Mouse (Mus musculus) liver, postnatal 0 days (tissue): ENCODE measurements around the gene Cic. TPM values are rescaled to one million over a fixed set of nuclear protein-coding genes. Genes with fewer than 3 reads are reported as not detected.

ENCODE experiments used
- ATAC-seq: fragments of 200-750 bp; cut with Nextera tagmentation; 2 replicates; pipeline ENCODE4 v1.8.0; 2017; ENCODE audit warnings: mild to moderate bottlenecking, moderate library complexity
- DNase-seq: peaks from one replicate; pipeline ENCODE4 v3.0.0-alpha.2; 2016
- H3K27ac ChIP-seq: fragments of 300-500 bp; sonication (generic); 2 replicates; pipeline ENCODE4 v1.5.1; 2014; ENCODE audit warnings: antibody characterized with exemption, moderate library complexity, mild to moderate bottlenecking, low read depth
- H3K27me3 ChIP-seq: fragments of 300-500 bp; sonication (generic); 2 replicates; pipeline ENCODE4 v1.6.1; 2014; ENCODE audit warnings: low read length, control low read depth, mixed read lengths; ENCODE audit not compliant: insufficient read depth
- H3K36me3 ChIP-seq: fragments of 300-500 bp; sonication (generic); replicated peaks from 2 replicates; pipeline ENCODE4 v1.6.1; 2014; ENCODE audit warnings: mild to moderate bottlenecking, control low read depth, low read length, moderate library complexity, mixed read lengths; ENCODE audit not compliant: insufficient read depth
- H3K4me1 ChIP-seq: fragments of 300-500 bp; sonication (generic); 2 replicates; pipeline ENCODE4 v1.6.1; 2014; ENCODE audit warnings: antibody characterized with exemption, mild to moderate bottlenecking, control low read depth; ENCODE audit not compliant: insufficient read depth
- H3K4me2 ChIP-seq: fragments of 300-500 bp; sonication (generic); 2 replicates; pipeline ENCODE4 v1.6.1; 2014; ENCODE audit warnings: low read depth, mild to moderate bottlenecking, low read length, moderate library complexity, mixed read lengths
- H3K4me3 ChIP-seq: fragments of 300-500 bp; sonication (generic); 2 replicates; pipeline ENCODE4 v1.5.1; 2014; ENCODE audit warnings: low read depth, low read length
- H3K9ac ChIP-seq: fragments of 300-500 bp; sonication (generic); replicated peaks from 2 replicates; pipeline ENCODE4 v1.6.1; 2014; ENCODE audit warnings: mild to moderate bottlenecking, moderate library complexity
- H3K9me3 ChIP-seq: fragments of 300-500 bp; sonication (generic); 2 replicates; pipeline ENCODE4 v1.6.1; 2016; ENCODE audit warnings: mild to moderate bottlenecking, control low read depth, low read length, mixed read lengths
- CTCF ChIP-seq: sonication (generic); IDR thresholded peaks from 2 replicates; pipeline ENCODE4 v1.5.1; 2016; ENCODE audit warnings: antibody characterized with exemption, low read depth
- EP300 ChIP-seq: IDR thresholded peaks from 2 replicates; pipeline ENCODE4 v1.6.1; 2016; ENCODE audit warnings: antibody characterized with exemption, low read depth, mild to moderate bottlenecking
- WGBS: fragments of 180-500 bp; shearing (Covaris S2); extraction: QIAGEN DNeasy Blood & Tissue Kit; methylation state at CpG from one replicate; pipeline ENCODE4 v1.1.7; 2014; ENCODE audit not compliant: insufficient replicate concordance; 5-methylcytosine and 5-hydroxymethylcytosine counted together
- polyA plus RNA-seq: library from polyadenylated mRNA; unstranded; fragments of >200 nt; fragmentation: Nextera tagmentation; extraction: Ambion mirVana; gene quantifications from 2 replicates; pipeline ENCODE4 v1.2.1, GENCODE M21; 2015

Gene Cic
- polyA plus RNA-seq, 1 experiment from 2014 or later, result 8.9 TPM

DNA sequence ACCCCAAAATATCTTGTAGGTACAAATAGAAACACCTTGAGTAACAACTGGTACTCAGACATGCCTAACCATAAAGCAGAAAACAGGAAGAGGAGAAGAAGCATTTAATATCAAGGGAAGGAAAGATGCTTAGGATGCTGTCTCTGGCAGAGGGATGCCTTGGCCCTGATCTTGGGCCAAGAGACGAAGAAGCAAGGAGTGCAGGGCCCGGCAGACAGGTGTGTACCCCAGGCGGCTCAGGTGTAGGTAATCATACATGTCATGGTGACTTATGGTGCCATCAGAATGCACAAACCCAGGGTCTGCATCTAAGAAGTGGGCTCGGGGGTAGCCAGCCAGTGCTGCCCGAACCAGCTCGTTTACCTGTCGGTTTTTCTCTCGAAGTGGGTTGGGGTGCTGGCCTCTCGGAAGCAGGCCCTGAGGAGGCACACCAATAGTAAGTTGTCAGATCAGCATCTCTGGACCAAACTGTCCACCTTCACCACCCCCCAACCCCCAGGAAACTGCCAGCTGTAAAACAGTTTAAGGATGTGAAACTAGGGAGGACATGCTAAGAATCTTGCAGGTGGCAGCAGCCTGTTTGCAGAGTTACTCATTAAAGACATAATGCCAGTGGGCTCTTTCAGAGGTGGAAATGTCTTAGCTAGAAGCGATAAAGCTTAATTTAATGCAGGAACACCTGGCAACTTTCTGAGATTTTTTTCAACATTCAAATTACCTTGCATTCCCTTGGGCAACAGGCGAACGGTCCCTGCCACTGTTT, 27.6 kb downstream of the Cic start:
- DNase-seq (no peak), ATAC-seq (no peak)
- H3K4me2 ChIP-seq, result no peak overlapping the region
- H3K9me3 ChIP-seq, result no peaks in the 10 kb centered on the region
- no peaks in the 10 kb centered on the region for H3K27me3 ChIP-seq
- no peak overlapping the region for H3K27ac ChIP-seq
- peaks cover 12% of the 10 kb centered on the region for H3K4me1 ChIP-seq
- H3K36me3 ChIP-seq, result peaks cover 38% of the 10 kb centered on the region
- 81% methylated on average over 12 of the region's 12 CpGs for WGBS
- no peak overlapping the region for H3K9ac ChIP-seq
- H3K4me3 ChIP-seq, result no peak overlapping the region
- TF ChIP-seq CTCF (no peak), EP300 (no peak)

DNA sequence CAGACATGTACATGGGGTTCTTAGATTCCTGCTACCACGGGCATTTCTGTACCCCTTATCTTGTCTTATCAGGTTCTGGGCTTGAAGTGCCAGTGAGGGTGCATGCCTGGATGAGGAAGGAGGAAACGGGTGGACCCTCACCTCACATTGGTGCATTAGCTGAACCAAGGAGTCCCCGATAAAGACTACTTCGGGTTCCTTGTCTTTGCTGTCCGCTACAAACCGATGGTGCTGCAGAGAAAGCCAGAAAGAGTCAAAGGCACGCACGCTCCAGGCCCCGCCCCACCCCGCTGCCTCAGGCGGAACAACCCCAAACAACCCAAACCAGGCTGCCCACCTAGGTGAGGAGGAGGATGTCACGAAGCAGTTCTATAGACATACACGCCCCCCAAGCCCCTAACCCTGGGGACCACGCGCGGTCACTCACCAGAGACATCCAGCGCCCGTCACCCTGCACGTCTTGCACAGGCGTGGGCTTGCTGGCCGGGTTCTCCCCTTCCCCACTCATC, 29.5 kb downstream of the Cic start:
- DNase-seq, result peak; percentile 47
- Histone ChIP-seq H3K4me1 (peaks cover 12% of the 10 kb centered on the region), H3K4me2 (peak overlapping the region; percentile 95), H3K36me3 (peaks cover 19% of the 10 kb centered on the region), H3K4me3 (peak overlapping the region; percentile 67), H3K27ac (peak overlapping the region; percentile 79), H3K27me3 (no peaks in the 10 kb centered on the region), H3K9ac (peak overlapping the region; percentile 78), H3K9me3 (no peaks in the 10 kb centered on the region)
- TF ChIP-seq EP300 (no peak), CTCF (no peak)
- WGBS, result 3% methylated on average over 20 of the region's 21 CpGs
- peak; percentile 15; the same call in 1 of the 2 replicates for ATAC-seq

DNA sequence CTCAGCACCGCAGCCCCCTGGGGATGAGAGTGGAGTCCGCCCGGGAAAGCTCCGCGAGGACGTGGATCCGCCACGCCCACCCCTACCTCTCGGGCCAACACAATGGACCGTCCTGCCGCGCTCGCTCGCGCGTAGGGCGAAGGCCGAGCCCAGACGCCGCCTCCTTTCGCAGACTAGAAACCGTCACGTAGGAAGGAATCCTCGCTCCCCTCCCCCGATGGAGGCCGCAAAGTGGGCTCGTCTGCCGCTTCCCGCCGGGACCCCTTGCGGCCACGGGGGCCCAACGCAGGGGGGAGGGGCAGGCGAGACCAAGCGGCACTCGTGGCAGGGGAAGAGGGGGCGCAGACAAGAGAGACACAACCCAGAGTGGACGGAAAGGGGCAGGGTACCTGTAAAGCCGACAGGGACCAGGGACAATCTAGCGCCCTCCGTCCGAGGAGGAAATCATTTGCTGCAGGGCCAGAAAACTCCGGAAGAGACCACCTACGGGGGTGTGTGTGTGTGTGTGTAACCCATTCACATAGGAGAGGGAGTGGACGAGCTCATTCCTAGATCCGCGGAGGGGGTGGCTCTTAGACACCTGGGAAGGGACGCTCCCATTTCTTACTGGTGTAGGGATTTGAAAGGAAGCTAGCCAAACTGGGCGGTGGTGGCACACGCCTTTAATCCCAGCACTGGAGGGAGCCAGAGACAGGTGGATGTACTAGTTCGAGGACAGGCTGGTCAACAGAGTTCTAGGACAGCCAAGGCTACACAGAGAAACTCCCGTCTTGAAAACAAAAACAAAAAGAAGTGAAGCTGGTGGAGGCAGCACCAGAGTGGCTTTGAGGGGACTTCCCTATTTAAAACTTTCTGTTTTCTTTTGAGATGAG, 30.2 kb downstream of the Cic start, which contains the start of gene Pafah1b3:
Gene Pafah1b3, minus strand, starts transcription at position 533 of the 872 bp plus-strand sequence.
- H3K9ac ChIP-seq, result peak within 1 kb of the TSS; percentile 78
- peak within 1 kb of the TSS; percentile 95 for H3K4me2 ChIP-seq
- DNase-seq (peak; percentile 80), ATAC-seq (peak; percentile 92)
- no peaks in the 10 kb centered on the region for H3K9me3 ChIP-seq
- H3K4me1 ChIP-seq, result peaks cover 12% of the 10 kb centered on the region
- TF ChIP-seq EP300, result no peak
- peak; percentile 49 for TF ChIP-seq CTCF
- H3K36me3 ChIP-seq, result peaks cover 13% of the 10 kb centered on the region
- peak within 1 kb of the TSS; percentile 67 for H3K4me3 ChIP-seq
- no peaks in the 10 kb centered on the region for H3K27me3 ChIP-seq
- WGBS, result under 1% methylated on average over 47 of the region's 52 CpGs
- peak within 1 kb of the TSS; percentile 79 for H3K27ac ChIP-seq

DNA sequence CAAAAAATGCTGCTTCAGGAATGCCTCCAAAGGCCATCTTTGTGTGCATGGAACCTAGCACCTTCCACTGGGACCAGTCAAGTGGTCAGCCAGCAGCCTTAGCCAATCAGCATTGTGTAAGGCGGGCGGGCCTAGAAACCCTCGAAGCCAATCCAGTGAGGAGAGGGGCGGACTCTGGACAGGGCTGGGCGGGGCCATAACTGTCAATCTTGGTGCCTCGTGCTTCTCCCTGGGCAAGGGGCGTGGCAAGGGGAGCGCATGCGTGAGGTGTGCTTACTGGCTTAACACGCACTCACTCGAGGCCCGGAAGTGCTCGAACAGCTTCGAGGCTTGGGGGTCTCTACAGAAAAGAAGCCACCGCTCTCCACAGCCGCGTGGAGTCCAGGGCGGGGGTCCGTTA, 33.6 kb downstream of the Cic start, which contains the start of gene Prr19:
Gene Prr19, plus strand, starts transcription at position 349 of the 400 bp plus-strand sequence.
- no peak within 1 kb of the TSS for H3K9ac ChIP-seq
- 60% methylated on average over 19 of the region's 19 CpGs for WGBS
- peaks cover 16% of the 10 kb centered on the region for H3K4me1 ChIP-seq
- DNase-seq, result peak; percentile 49
- H3K27me3 ChIP-seq, result peaks cover 16% of the 10 kb centered on the region
- no peaks in the 10 kb centered on the region for H3K36me3 ChIP-seq
- no peak within 1 kb of the TSS for H3K4me3 ChIP-seq
- no peaks in the 10 kb centered on the region for H3K9me3 ChIP-seq
- H3K27ac ChIP-seq, result no peak within 1 kb of the TSS
- no peak for ATAC-seq
- TF ChIP-seq CTCF (no peak), EP300 (no peak)
- no peak within 1 kb of the TSS for H3K4me2 ChIP-seq

DNA sequence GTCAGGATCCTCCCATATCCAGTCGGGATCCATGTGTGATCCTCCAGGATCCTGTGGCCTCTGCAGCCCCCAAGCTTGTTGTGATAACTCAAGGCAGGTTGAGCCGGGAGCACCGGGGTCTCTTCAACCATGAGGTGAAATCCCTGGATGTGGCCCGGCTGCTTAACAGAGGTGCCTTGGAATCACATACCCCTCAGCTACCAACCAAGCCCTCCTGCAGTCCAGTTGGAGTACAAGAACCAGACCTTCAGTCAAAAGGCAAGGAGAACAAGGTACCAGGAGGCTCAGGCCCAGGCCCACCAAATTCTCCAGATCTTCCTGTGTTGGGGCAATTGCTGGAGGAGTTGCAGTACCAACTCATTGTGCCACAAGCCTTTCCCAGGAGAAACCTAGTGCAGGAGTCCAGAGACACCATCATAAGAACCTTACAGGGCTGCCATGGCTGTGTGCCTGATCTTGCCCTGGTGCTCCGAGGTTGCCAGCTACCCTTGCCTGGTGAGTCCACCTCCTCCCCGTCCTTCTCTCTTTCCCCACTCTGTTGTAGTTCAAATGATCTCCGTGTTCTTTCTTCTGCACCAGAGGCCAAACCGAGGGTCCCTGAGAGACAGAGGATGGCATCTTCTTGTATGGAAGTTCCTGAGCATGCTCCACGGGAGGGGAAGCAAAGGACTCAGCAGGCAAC, 35.6 kb downstream of the Cic start:
- Histone ChIP-seq H3K36me3 (no peaks in the 10 kb centered on the region), H3K9me3 (no peaks in the 10 kb centered on the region), H3K4me2 (no peak overlapping the region), H3K4me3 (no peak overlapping the region), H3K27me3 (peaks cover 35% of the 10 kb centered on the region), H3K27ac (no peak overlapping the region), H3K4me1 (peaks cover 6% of the 10 kb centered on the region), H3K9ac (no peak overlapping the region)
- no peak for ATAC-seq
- DNase-seq, result no peak
- no peak for TF ChIP-seq EP300
- TF ChIP-seq CTCF, result no peak
- WGBS, result 48% methylated on average over 9 of the region's 9 CpGs

DNA sequence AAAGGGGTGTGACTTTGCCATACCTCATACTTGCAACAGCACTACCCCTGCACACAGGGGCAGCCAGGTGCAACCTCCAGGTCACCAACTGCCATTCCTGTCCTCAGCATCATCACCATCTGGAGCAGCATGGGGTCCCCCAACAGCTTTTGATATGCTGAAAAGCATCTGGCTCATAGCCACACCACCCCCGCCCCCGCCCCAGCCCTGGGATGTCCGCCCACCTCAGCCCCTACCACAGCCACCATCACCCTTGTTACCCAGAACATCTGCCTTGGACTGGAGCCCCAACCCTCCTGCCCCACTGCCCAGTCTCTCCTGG, 36.1 kb downstream of the Cic start:
- Histone ChIP-seq H3K4me3 (no peak overlapping the region), H3K9ac (no peak overlapping the region), H3K27ac (no peak overlapping the region), H3K27me3 (peaks cover 36% of the 10 kb centered on the region), H3K4me1 (peaks cover 6% of the 10 kb centered on the region), H3K9me3 (no peaks in the 10 kb centered on the region), H3K4me2 (no peak overlapping the region), H3K36me3 (no peaks in the 10 kb centered on the region)
- no peak for TF ChIP-seq CTCF
- no peak for TF ChIP-seq EP300
- WGBS, result 82% methylated on average over 3 of the region's 3 CpGs
- no peak for DNase-seq
- ATAC-seq, result no peak
